Mouse (Mus musculus) limb, embryonic 11.5 days (tissue): ENCODE measurements around the gene Cnn3. TPM values are rescaled to one million over a fixed set of nuclear protein-coding genes. Genes with fewer than 3 reads are reported as not detected.

Experiments
- ATAC-seq: fragments of 200-750 bp; cut with Nextera tagmentation; 2 replicates; pipeline ENCODE4 v1.8.0; 2017; ENCODE audit warnings: low read depth; ENCODE audit not compliant: insufficient number of reproducible peaks, low FRiP score, low TSS enrichment
- DNase-seq: peaks from one replicate; pipeline ENCODE4 v3.0.0-alpha.2; 2015; ENCODE audit warnings: low spot score
- H3K27ac ChIP-seq: fragments of 300-500 bp; sonication (generic); replicated peaks from 2 replicates; pipeline ENCODE4 v1.5.1; 2014; ENCODE audit warnings: low read depth, mild to moderate bottlenecking, low read length
- H3K27me3 ChIP-seq: fragments of 300-500 bp; sonication (generic); 2 replicates; pipeline ENCODE4 v1.6.1; 2014; ENCODE audit warnings: mild to moderate bottlenecking, low read length, mixed read lengths; ENCODE audit not compliant: control insufficient read depth, insufficient read depth
- H3K36me3 ChIP-seq: fragments of 300-500 bp; sonication (generic); 2 replicates; pipeline ENCODE4 v1.6.1; 2014; ENCODE audit warnings: mild to moderate bottlenecking, low read length, moderate library complexity, mixed read lengths; ENCODE audit not compliant: control insufficient read depth, insufficient read depth
- H3K4me1 ChIP-seq: fragments of 300-500 bp; sonication (generic); 2 replicates; pipeline ENCODE4 v1.6.1; 2014; ENCODE audit warnings: low read length, mixed read lengths; ENCODE audit not compliant: control insufficient read depth, insufficient read depth
- H3K4me2 ChIP-seq: fragments of 300-500 bp; sonication (generic); 2 replicates; pipeline ENCODE4 v1.6.1; 2014; ENCODE audit warnings: low read depth, mild to moderate bottlenecking, moderate library complexity; ENCODE audit not compliant: severe bottlenecking
- H3K4me3 ChIP-seq: fragments of 300-500 bp; sonication (generic); 2 replicates; pipeline ENCODE4 v1.5.1; 2014; ENCODE audit warnings: low read depth, low read length
- H3K9ac ChIP-seq: fragments of 300-500 bp; sonication (generic); 2 replicates; pipeline ENCODE4 v1.6.1; 2014; ENCODE audit warnings: mild to moderate bottlenecking, low read length
- H3K9me3 ChIP-seq: fragments of 300-500 bp; sonication (generic); 2 replicates; pipeline ENCODE4 v1.6.1; 2016; ENCODE audit warnings: low read length; ENCODE audit not compliant: control insufficient read depth
- WGBS: fragments of 180-500 bp; shearing (Covaris S2); extraction: QIAGEN DNeasy Blood & Tissue Kit; methylation state at CpG from one replicate; pipeline ENCODE4 v1.1.7; 2014; 5-methylcytosine and 5-hydroxymethylcytosine counted together
- polyA plus RNA-seq: library from polyadenylated mRNA; unstranded; fragments of >200 nt; fragmentation: Nextera tagmentation; extraction: Ambion mirVana; gene quantifications from 2 replicates; pipeline ENCODE4 v1.2.1, GENCODE M21; 2014

Gene Cnn3
- polyA plus RNA-seq, 1 experiment from 2014 or later, result 840 TPM

- ATAC-seq, result no peak
- no peaks in the 10 kb centered on the region for H3K36me3 ChIP-seq
- WGBS, result 53% methylated on average over 6 of the region's 6 CpGs
- no peaks in the 10 kb centered on the region for H3K9me3 ChIP-seq
- H3K4me3 ChIP-seq, result no peak overlapping the region
- DNase-seq, result no peak
- H3K27ac ChIP-seq, result no peak overlapping the region
- H3K27me3 ChIP-seq, result no peaks in the 10 kb centered on the region
- no peaks in the 10 kb centered on the region for H3K4me1 ChIP-seq
- no peak overlapping the region for H3K4me2 ChIP-seq
- H3K9ac ChIP-seq, result no peak overlapping the region
These were observed 14.8 kb upstream of the Cnn3 start for GRCm38 (mm10) chr3:121411450-121411849.

GRCm38 (mm10) chr3:121416171-121417154, 9.8 kb upstream of the Cnn3 start:
- H3K9ac ChIP-seq, result no peak overlapping the region
- ATAC-seq, result no peak

GRCm38 (mm10) chr3:121417379-121418250, 8.7 kb upstream of the Cnn3 start:
- ATAC-seq (no peak), DNase-seq (no peak)
- no peak overlapping the region for H3K4me2 ChIP-seq
- no peak overlapping the region for H3K27ac ChIP-seq
- H3K9ac ChIP-seq, result no peak overlapping the region
- H3K27me3 ChIP-seq, result no peaks in the 10 kb centered on the region
- no peaks in the 10 kb centered on the region for H3K9me3 ChIP-seq
- no peak overlapping the region for H3K4me3 ChIP-seq
- 82% methylated on average over 14 of the region's 14 CpGs for WGBS
- H3K4me1 ChIP-seq, result no peaks in the 10 kb centered on the region
- no peaks in the 10 kb centered on the region for H3K36me3 ChIP-seq

More at GRCm38 (mm10) chr3:121416171-121417154, 9.8 kb upstream of the Cnn3 start:
- H3K4me1 ChIP-seq, result no peaks in the 10 kb centered on the region
- H3K4me3 ChIP-seq, result no peak overlapping the region
- no peak for DNase-seq
- no peaks in the 10 kb centered on the region for H3K36me3 ChIP-seq
- H3K27ac ChIP-seq, result no peak overlapping the region
- 73% methylated on average over 5 of the region's 5 CpGs for WGBS
- no peaks in the 10 kb centered on the region for H3K27me3 ChIP-seq
- H3K4me2 ChIP-seq, result no peak overlapping the region
- no peaks in the 10 kb centered on the region for H3K9me3 ChIP-seq

GRCm38 (mm10) chr3:121418251-121418601, 8.1 kb upstream of the Cnn3 start:
- no peak overlapping the region for H3K4me3 ChIP-seq
- no peaks in the 10 kb centered on the region for H3K27me3 ChIP-seq
- H3K9ac ChIP-seq, result no peak overlapping the region
- WGBS, result 77% methylated on average over 6 of the region's 6 CpGs
- no peak overlapping the region for H3K4me2 ChIP-seq
- no peaks in the 10 kb centered on the region for H3K4me1 ChIP-seq
- no peaks in the 10 kb centered on the region for H3K9me3 ChIP-seq
- ATAC-seq (no peak), DNase-seq (no peak)
- no peaks in the 10 kb centered on the region for H3K36me3 ChIP-seq
- no peak overlapping the region for H3K27ac ChIP-seq

- WGBS, result 79% methylated on average over 8 of the region's 9 CpGs
- DNase-seq, result no peak
- no peaks in the 10 kb centered on the region for H3K9me3 ChIP-seq
- no peaks in the 10 kb centered on the region for H3K4me1 ChIP-seq
- no peak overlapping the region for H3K9ac ChIP-seq
- H3K27me3 ChIP-seq, result no peaks in the 10 kb centered on the region
- no peak overlapping the region for H3K4me3 ChIP-seq
- H3K36me3 ChIP-seq, result no peaks in the 10 kb centered on the region
- no peak overlapping the region for H3K27ac ChIP-seq
- no peak overlapping the region for H3K4me2 ChIP-seq
- ATAC-seq, result no peak
These were observed 7.4 kb upstream of the Cnn3 start for GRCm38 (mm10) chr3:121418850-121419435.

- no peak for ATAC-seq
- 90% methylated on average over 8 of the region's 8 CpGs for WGBS
These were observed 3.9 kb upstream of the Cnn3 start for GRCm38 (mm10) chr3:121422405-121422804.

GRCm38 (mm10) chr3:121426621-121427519, 573 bp downstream of the Cnn3 start:
- peak; percentile 87 for DNase-seq
- WGBS, result under 1% methylated on average over 83 of the region's 93 CpGs
- peak overlapping the region; percentile 94 for H3K9ac ChIP-seq
- H3K4me1 ChIP-seq, result peaks cover 9% of the 10 kb centered on the region
- peak overlapping the region; percentile 79 for H3K4me2 ChIP-seq
- no peaks in the 10 kb centered on the region for H3K9me3 ChIP-seq
- peak overlapping the region; percentile 79 for H3K4me3 ChIP-seq
- peak overlapping the region; percentile 97 for H3K27ac ChIP-seq
- H3K27me3 ChIP-seq, result no peaks in the 10 kb centered on the region
- no peaks in the 10 kb centered on the region for H3K36me3 ChIP-seq
- peak; percentile 72 for ATAC-seq

More at GRCm38 (mm10) chr3:121422405-121422804, 3.9 kb upstream of the Cnn3 start:
- Histone ChIP-seq H3K4me1 (0 out of 2 replicates have a peak, but pooled peaks cover 3% of the 10 kb centered on the region), H3K9ac (no peak overlapping the region), H3K27ac (no peak overlapping the region), H3K27me3 (no peaks in the 10 kb centered on the region), H3K4me2 (no peak overlapping the region), H3K36me3 (no peaks in the 10 kb centered on the region), H3K9me3 (no peaks in the 10 kb centered on the region), H3K4me3 (no peak overlapping the region)
- no peak for DNase-seq
